Mouse (Mus musculus): ENCODE results near the gene Trim60. TPM values are rescaled to one million over a fixed set of nuclear protein-coding genes. Genes with fewer than 3 reads are reported as not detected.

Gene Trim60
- total RNA-seq (2012; rRNA removed), result not detected in 2 replicates
- not detected for polyA plus RNA-seq (2012; ENCODE audit: insufficient read depth in 1 of 2, insufficient read length in 2 of 2, low read depth in 1 of 2, low replicate concordance in 2 of 2, missing spikeins in 1 of 2)

DNA sequence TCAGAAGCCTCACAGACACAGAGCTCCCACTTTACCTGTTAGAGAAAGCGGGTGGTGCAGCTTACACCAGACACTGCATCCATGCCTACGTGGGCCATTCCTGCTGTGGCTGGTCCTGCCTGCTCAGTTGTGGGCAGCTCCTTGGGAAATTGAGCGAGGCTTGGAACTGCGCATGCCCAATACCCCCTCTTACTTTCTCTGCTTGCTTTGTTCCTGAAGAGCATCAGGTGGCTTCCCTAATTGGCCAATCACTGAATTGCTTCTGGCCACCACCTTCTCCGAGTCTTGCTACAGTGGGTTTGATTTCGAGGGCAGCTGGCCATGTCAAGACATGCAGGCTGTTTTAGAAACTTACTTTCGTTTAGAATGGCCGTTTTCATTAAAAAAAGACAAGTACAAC lies at the start of gene Trim60, which contains the start of gene Trim61:
Trim60 (minus strand) TSS at position 162 of the 400 bp plus-strand sequence.
Trim61 (minus strand) TSS at position 101 of the 400 bp plus-strand sequence.
- no peak for TF ChIP-seq ETS1 (IDR thresholded peaks at IDR 0.05; ENCODE audit: low read depth, low read length)
- TF ChIP-seq MEF2A (IDR thresholded peaks at IDR 0.05; ENCODE audit: extremely low read depth, insufficient replicate concordance, low read depth, low read length, poor library complexity, severe bottlenecking), result no peak
- no peak for TF ChIP-seq MYB (IDR thresholded peaks at IDR 0.05; ENCODE audit: low read depth, low read length)
- TF ChIP-seq SIN3A (IDR thresholded peaks at IDR 0.05; ENCODE audit: low read length), result no peak
- no peak for TF ChIP-seq UBTF (IDR thresholded peaks at IDR 0.05; ENCODE audit: borderline replicate concordance, insufficient read depth, low read depth, low read length)
- TF ChIP-seq MAFK (IDR thresholded peaks at IDR 0.05; ENCODE audit: borderline replicate concordance, low read depth, low read length), result no peak
- no peak for TF ChIP-seq HCFC1 (IDR thresholded peaks at IDR 0.05; ENCODE audit: low read depth, low read length)
- no peak for TF ChIP-seq JUND (IDR thresholded peaks at IDR 0.05; ENCODE audit: low read depth, low read length)
- no peak for TF ChIP-seq POLR2AphosphoS5 (IDR thresholded peaks at IDR 0.05; ENCODE audit: borderline replicate concordance, low read depth, low read length)
- no peak for TF ChIP-seq CHD2 (IDR thresholded peaks at IDR 0.05; ENCODE audit: low read length)
- no peak for TF ChIP-seq E2F4 (IDR thresholded peaks at IDR 0.05; ENCODE audit: borderline replicate concordance, low read depth, low read length)
- TF ChIP-seq MYC (IDR thresholded peaks at IDR 0.05; ENCODE audit: low read depth, low read length), result no peak
- TF ChIP-seq NRF1 (IDR thresholded peaks at IDR 0.05; ENCODE audit: insufficient read depth, low read depth, low read length, poor library complexity, severe bottlenecking), result no peak
- no peak for TF ChIP-seq RCOR1 (IDR thresholded peaks at IDR 0.05; ENCODE audit: low read depth, low read length)
- no peak for TF ChIP-seq TBP (IDR thresholded peaks at IDR 0.05; ENCODE audit: low read depth, low read length)
- TF ChIP-seq CTCF (IDR thresholded peaks at IDR 0.05 in 2 of 3, conservative IDR thresholded peaks at IDR 0.05 in 1 of 3; ENCODE audit: control insufficient read depth in 1 of 3, insufficient read depth in 1 of 3, low read depth in 2 of 3, low read length in 3 of 3, poor library complexity in 1 of 3, severe bottlenecking in 1 of 3), result no peak
- TF ChIP-seq USF1 (IDR thresholded peaks at IDR 0.05; ENCODE audit: low read depth, low read length), result no peak
- no peak for TF ChIP-seq BHLHE40 (IDR thresholded peaks at IDR 0.05; ENCODE audit: borderline replicate concordance, low read depth, low read length)
- no peak for TF ChIP-seq USF2 (IDR thresholded peaks at IDR 0.05; ENCODE audit: borderline replicate concordance in 1 of 2, insufficient read depth in 1 of 2, low read depth in 1 of 2, low read length in 2 of 2)
- no peak for TF ChIP-seq ZC3H11A (IDR thresholded peaks at IDR 0.05; ENCODE audit: low read depth, low read length)
- Histone ChIP-seq H3K4me1 (ENCODE audit: control insufficient read depth in 1 of 2, insufficient read depth in 2 of 2, low read length in 2 of 2) (no peaks in the 10 kb centered on the region), H3K9ac (ENCODE audit: control insufficient read depth, low read depth, low read length, poor library complexity, severe bottlenecking) (no peak within 1 kb of the TSS), H3K9me3 (replicated peaks; ENCODE audit: insufficient read depth, low read length) (no peaks in the 10 kb centered on the region), H3K79me2 (ENCODE audit: control insufficient read depth, insufficient read depth, low read length, poor library complexity) (no peaks in the 10 kb centered on the region), H3K27me3 (ENCODE audit: control insufficient read depth in 1 of 2, insufficient read depth in 2 of 2, low read length in 2 of 2) (no peaks in the 10 kb centered on the region), H3K4me3 (ENCODE audit: control insufficient read depth in 1 of 2, insufficient read depth in 1 of 2, low read depth in 2 of 2, low read length in 2 of 2) (no peak within 1 kb of the TSS), H3K36me3 (ENCODE audit: control insufficient read depth in 1 of 2, insufficient read depth in 2 of 2, low read length in 2 of 2) (no peaks in the 10 kb centered on the region), H3K27ac (ENCODE audit: control insufficient read depth, low read depth, low read length) (no peak within 1 kb of the TSS)
- no peak for DNase-seq (ENCODE audit: low read depth, low spot score)
